In genomic region chr8:88099526-88099925, GRCm38 (mm10) we compare ENCODE assay signal across 8 mouse cellular contexts. TPM values are rescaled to one million over a fixed set of nuclear protein-coding genes. Genes with fewer than 3 reads are reported as not detected.
DNase-seq lines count a peak whose midpoint lies in the region; ATAC-seq and TF ChIP-seq lines count a peak whose summit lies in the region.

No protein-coding gene starts in this region.

- no peak for ATAC-seq in heart, postnatal 0 days (ENCODE audit: insufficient read depth, low read depth)

- TF ChIP-seq CTCF in cerebellum, adult 2 months (IDR thresholded peaks at IDR 0.05; ENCODE audit: borderline replicate concordance, insufficient read depth, low read depth, low read length): peak; percentile 65
- peak; percentile 64 for TF ChIP-seq CTCF in heart, postnatal 0 days (IDR thresholded peaks at IDR 0.05; ENCODE audit: low read depth)

- H3K27ac ChIP-seq in cerebellum, adult 2 months (ENCODE audit: insufficient read depth, low read length): no peak overlapping the region
- no peak overlapping the region for H3K27ac ChIP-seq in heart, postnatal 0 days (ENCODE audit: low read depth)
- H3K27ac ChIP-seq in limb, embryonic 10.5 days: no peak overlapping the region

- no peaks in the 10 kb centered on the region for H3K9me3 ChIP-seq in heart, postnatal 0 days (replicated peaks; ENCODE audit: control insufficient read depth, low read length)
- H3K9me3 ChIP-seq in limb, embryonic 10.5 days (replicated peaks): no peaks in the 10 kb centered on the region

- H3K4me2 ChIP-seq in heart, postnatal 0 days (ENCODE audit: low read depth, low read length): no peak overlapping the region

- no peak overlapping the region for H3K9ac ChIP-seq in heart, postnatal 0 days (replicated peaks; ENCODE audit: low read depth, low read length)

- H3K36me3 ChIP-seq in heart, postnatal 0 days (replicated peaks; ENCODE audit: control insufficient read depth, insufficient read depth, low read length): no peaks in the 10 kb centered on the region
- H3K36me3 ChIP-seq in limb, embryonic 10.5 days: no peaks in the 10 kb centered on the region

- TF ChIP-seq EP300 in heart, postnatal 0 days (IDR thresholded peaks at IDR 0.05; ENCODE audit: low read depth): no peak

- no peaks in the 10 kb centered on the region for H3K4me1 ChIP-seq in cerebellum, adult 2 months (ENCODE audit: control insufficient read depth, insufficient read depth, low read length)
- no peaks in the 10 kb centered on the region for H3K4me1 ChIP-seq in heart, postnatal 0 days (ENCODE audit: control insufficient read depth, insufficient read depth)
- H3K4me1 ChIP-seq in limb, embryonic 10.5 days: no peaks in the 10 kb centered on the region

- no peak overlapping the region for H3K4me3 ChIP-seq in cerebellum, adult 2 months (replicated peaks; ENCODE audit: insufficient read depth, low read depth, low read length)
- H3K4me3 ChIP-seq in heart, postnatal 0 days (ENCODE audit: low read depth, low read length): no peak overlapping the region
- no peak overlapping the region for H3K4me3 ChIP-seq in limb, embryonic 10.5 days

- H3K27me3 ChIP-seq in cerebellum, adult 2 months (ENCODE audit: control insufficient read depth, insufficient read depth, low read length): no peaks in the 10 kb centered on the region
- no peaks in the 10 kb centered on the region for H3K27me3 ChIP-seq in heart, postnatal 0 days (ENCODE audit: control insufficient read depth, insufficient read depth, low read length)
- H3K27me3 ChIP-seq in limb, embryonic 10.5 days (ENCODE audit: low read depth, poor library complexity, severe bottlenecking): no peaks in the 10 kb centered on the region

- WGBS in cerebellum, adult 2 months: 0% methylated on average over 1 of the region's 1 CpGs
- WGBS in heart, postnatal 0 days: 0% methylated on average over 1 of the region's 1 CpGs
- WGBS in limb, embryonic 10.5 days: 0% methylated on average over 1 of the region's 1 CpGs

- DNase-seq in adrenal gland, adult (ENCODE audit: inconsistent age in 2 of 2, low spot score in 1 of 2): peak; percentile 13 to 62
- DNase-seq in adrenal gland, adult 8-10 months: no peak
- peak; percentile 12 for DNase-seq in ovary, postnatal 36 days (ENCODE audit: low spot score)
- DNase-seq in ovary, postnatal 10 days (ENCODE audit: low spot score): no peak
- peak; percentile 22 to 23 for DNase-seq in cerebellum, adult 2 months
- peak; percentile 70 for DNase-seq in heart, postnatal 0 days (ENCODE audit: low spot score)
- DNase-seq in limb, embryonic 10.5 days (ENCODE audit: low spot score): peak; percentile 58
- peak; percentile 71 for DNase-seq in retina, postnatal 7 days (ENCODE audit: low read depth, low spot score)

- TF ChIP-seq POLR2A in cerebellum, adult 2 months (IDR thresholded peaks at IDR 0.05; ENCODE audit: borderline replicate concordance, insufficient read depth, low read length): no peak

RNA-seq across cellular contexts. Expression of gene Cnep1r1, which starts 19.0 kb away (rescaled TPM):
- 10 to 100 TPM; 36.3 to 49.1 (median 39.1) TPM for total RNA-seq in adrenal gland, adult 8-10 months (2022)
- polyA plus RNA-seq in cerebellum, adult 2 months (2012; rRNA removed): 47.3 and 48.3 TPM in 2 replicates
- 12.8 and 21.3 TPM in 2 replicates for total RNA-seq in heart, postnatal 0 days (2014; rRNA removed; ENCODE audit: low replicate concordance)
- polyA plus RNA-seq in heart, postnatal 0 days (2015; fragmentation: Nextera tagmentation; extraction: Ambion mirVana): 32.9 and 35.7 TPM in 2 replicates
- 45.9 and 48.7 TPM in 2 replicates for polyA plus RNA-seq in limb, embryonic 10.5 days (2016; fragmentation: Nextera tagmentation; extraction: Ambion mirVana)

RNA-seq across cellular contexts. Expression of gene Heatr3, which starts 38.1 kb away (rescaled TPM):
- 10 to 100 TPM; 29.4 to 34.5 (median 32.5) TPM for total RNA-seq in adrenal gland, adult 8-10 months (2022)
- 40.0 and 45.2 TPM in 2 replicates for polyA plus RNA-seq in cerebellum, adult 2 months (2012; rRNA removed)
- 16.0 and 22.6 TPM in 2 replicates for total RNA-seq in heart, postnatal 0 days (2014; rRNA removed; ENCODE audit: low replicate concordance)
- polyA plus RNA-seq in heart, postnatal 0 days (2015; fragmentation: Nextera tagmentation; extraction: Ambion mirVana): 17.7 and 20.6 TPM in 2 replicates
- 52.1 and 55.3 TPM in 2 replicates for polyA plus RNA-seq in limb, embryonic 10.5 days (2016; fragmentation: Nextera tagmentation; extraction: Ambion mirVana)

Comparison
In these comparisons a context has a peak if more than half of its experiments do, and no peak if none do; other contexts are left out.
1. DNase-seq: peak in adrenal gland, adult (2 of 2), ovary, postnatal 36 days (single experiment), cerebellum, adult 2 months (2 of 2), heart, postnatal 0 days (single experiment), limb, embryonic 10.5 days (single experiment) and retina, postnatal 7 days (single experiment); none in adrenal gland, adult 8-10 months (single experiment) and ovary, postnatal 10 days (single experiment).